In genomic region chr6:140645931-140646330, GRCm38 (mm10) we compare ENCODE assay signal across 27 mouse cellular contexts. TPM values are rescaled to one million over a fixed set of nuclear protein-coding genes. Genes with fewer than 3 reads are reported as not detected.
DNase-seq lines count a peak whose midpoint lies in the region; ATAC-seq and TF ChIP-seq lines count a peak whose summit lies in the region.
"Had no signal": no experiment of that assay in that cellular context is flagged by ENCODE, and none has a peak within 500 bp of the region (broad histone marks: within the 10 kb centered on the region; RNA-seq: fewer than 3 reads in every experiment).

No protein-coding gene starts in this region.

- H3K36me3 ChIP-seq in intestine, postnatal 0 days (ENCODE audit: control insufficient read depth, insufficient read depth) = peaks cover 60% of the 10 kb centered on the region
- H3K36me3 ChIP-seq in intestine, embryonic 16.5 days (ENCODE audit: control insufficient read depth, insufficient read depth, low read length) = peaks cover 21% of the 10 kb centered on the region; the same call in 1 of the 2 replicates
- no peaks in the 10 kb centered on the region for H3K36me3 ChIP-seq in lung, postnatal 0 days (ENCODE audit: insufficient read depth, low read length)

- no peaks in the 10 kb centered on the region for H3K4me1 ChIP-seq in intestine, postnatal 0 days (replicated peaks; ENCODE audit: control insufficient read depth, insufficient read depth, low read length)
- no peaks in the 10 kb centered on the region for H3K4me1 ChIP-seq in intestine, embryonic 16.5 days (ENCODE audit: control insufficient read depth, insufficient read depth, low read length)
- H3K4me1 ChIP-seq in lung, postnatal 0 days (ENCODE audit: insufficient read depth, low read depth, low read length) = no peaks in the 10 kb centered on the region
- H3K4me1 ChIP-seq: embryonic facial prominence, embryonic 10.5 days; forebrain, embryonic 15.5 days; heart, embryonic 15.5 days; hindbrain, embryonic 15.5 days; kidney, embryonic 15.5 days; limb, embryonic 15.5 days; lung, embryonic 15.5 days; midbrain, embryonic 10.5 days had no signal

- no peak overlapping the region for H3K4me3 ChIP-seq in intestine, postnatal 0 days (ENCODE audit: low read depth, low read length)
- H3K4me3 ChIP-seq in intestine, embryonic 16.5 days (ENCODE audit: low read length) = no peak overlapping the region
- H3K4me3 ChIP-seq in lung, postnatal 0 days (ENCODE audit: low read depth, low read length) = no peak overlapping the region
- H3K4me3 ChIP-seq: embryonic facial prominence, embryonic 10.5 days; forebrain, embryonic 15.5 days; heart, embryonic 15.5 days; hindbrain, embryonic 15.5 days; kidney, embryonic 15.5 days; limb, embryonic 15.5 days; lung, embryonic 15.5 days; midbrain, embryonic 10.5 days had no signal

- H3K27me3 ChIP-seq in intestine, postnatal 0 days (replicated peaks; ENCODE audit: control insufficient read depth, insufficient read depth, low read length) = no peaks in the 10 kb centered on the region
- H3K27me3 ChIP-seq in intestine, embryonic 16.5 days (replicated peaks; ENCODE audit: control insufficient read depth, insufficient read depth, low read length) = no peaks in the 10 kb centered on the region
- no peaks in the 10 kb centered on the region for H3K27me3 ChIP-seq in lung, postnatal 0 days (replicated peaks; ENCODE audit: insufficient read depth, low read length)
- H3K27me3 ChIP-seq: forebrain, embryonic 15.5 days; heart, embryonic 15.5 days; hindbrain, embryonic 15.5 days; kidney, embryonic 15.5 days; limb, embryonic 15.5 days; lung, embryonic 15.5 days had no signal

- H3K4me2 ChIP-seq in intestine, postnatal 0 days (replicated peaks; ENCODE audit: low read depth) = no peak overlapping the region
- H3K4me2 ChIP-seq in intestine, embryonic 16.5 days (ENCODE audit: low read depth, low read length) = no peak overlapping the region
- no peak overlapping the region for H3K4me2 ChIP-seq in lung, postnatal 0 days (replicated peaks; ENCODE audit: low read depth, low read length)
- H3K4me2 ChIP-seq: forebrain, embryonic 15.5 days; heart, embryonic 15.5 days; hindbrain, embryonic 15.5 days; kidney, embryonic 15.5 days; limb, embryonic 15.5 days; lung, embryonic 15.5 days had no signal

- DNase-seq in lung, postnatal 0 days (ENCODE audit: low spot score) = peak; percentile 46
- no peak for DNase-seq in lung, postnatal 4 days
- DNase-seq in NIH3T3 (ENCODE audit: low read depth) = peak; percentile 52
- DNase-seq in induced T-regulatory cell, adult 2 months (ENCODE audit: low read depth) = peak; percentile 25
- DNase-seq in retina, embryonic 14.5 days (ENCODE audit: low spot score) = no peak
- no peak for DNase-seq in cerebellum, postnatal 36 days
- DNase-seq: adrenal gland, postnatal 25 days; cerebellum, adult 9-10 months; gastrocnemius, postnatal 14 days; heart, postnatal 4 days; kidney, adult 11 months; left cerebral cortex, postnatal 4 days; right cerebral cortex, postnatal 14 days; spleen, adult 18-20 months; thymus, postnatal 25 days had no signal

- no peak overlapping the region for H3K9ac ChIP-seq in intestine, postnatal 0 days (ENCODE audit: low read depth, low read length)
- H3K9ac ChIP-seq in intestine, embryonic 16.5 days (ENCODE audit: low read depth, low read length) = no peak overlapping the region
- no peak overlapping the region for H3K9ac ChIP-seq in lung, postnatal 0 days (replicated peaks; ENCODE audit: low read depth)
- H3K9ac ChIP-seq: forebrain, embryonic 15.5 days; heart, embryonic 15.5 days; hindbrain, embryonic 15.5 days; kidney, embryonic 15.5 days; limb, embryonic 15.5 days; lung, embryonic 15.5 days had no signal

- peak; percentile 62 for TF ChIP-seq CTCF in intestine, postnatal 0 days (IDR thresholded peaks at IDR 0.05; ENCODE audit: low read depth)
- peak; percentile 69 for TF ChIP-seq CTCF in lung, postnatal 0 days (IDR thresholded peaks at IDR 0.05)

- no peak overlapping the region for H3K27ac ChIP-seq in intestine, postnatal 0 days (ENCODE audit: low read depth, low read length)
- H3K27ac ChIP-seq in intestine, embryonic 16.5 days (ENCODE audit: low read length) = no peak overlapping the region
- no peak overlapping the region for H3K27ac ChIP-seq in lung, postnatal 0 days (ENCODE audit: low read length)
- H3K27ac ChIP-seq: embryonic facial prominence, embryonic 10.5 days; forebrain, embryonic 15.5 days; heart, embryonic 15.5 days; hindbrain, embryonic 15.5 days; kidney, embryonic 15.5 days; limb, embryonic 15.5 days; lung, embryonic 15.5 days; midbrain, embryonic 10.5 days had no signal

- no peak for TF ChIP-seq EP300 in lung, postnatal 0 days (IDR thresholded peaks at IDR 0.05)

- H3K9me3 ChIP-seq in intestine, postnatal 0 days (ENCODE audit: control insufficient read depth) = no peaks in the 10 kb centered on the region
- no peaks in the 10 kb centered on the region for H3K9me3 ChIP-seq in intestine, embryonic 16.5 days (ENCODE audit: control insufficient read depth, low read length)
- no peaks in the 10 kb centered on the region for H3K9me3 ChIP-seq in lung, postnatal 0 days (ENCODE audit: low read length)
- H3K9me3 ChIP-seq: embryonic facial prominence, embryonic 10.5 days; forebrain, embryonic 15.5 days; G1E; heart, embryonic 15.5 days; hindbrain, embryonic 15.5 days; kidney, embryonic 15.5 days; limb, embryonic 15.5 days; lung, embryonic 15.5 days; midbrain, embryonic 10.5 days had no signal

- no peak for ATAC-seq in intestine, postnatal 0 days
- ATAC-seq in intestine, embryonic 16.5 days = no peak
- ATAC-seq in lung, postnatal 0 days = no peak
- ATAC-seq: activated CD4-positive, CD25-positive, alpha-beta regulatory T cell, adult 4 months; forebrain, embryonic 15.5 days had no signal

RNA-seq across cellular contexts. Expression of gene Aebp2, which starts 23.5 kb away (rescaled TPM):
- 8.2 and 9.5 TPM in 2 replicates for polyA plus RNA-seq in intestine, postnatal 0 days (2015; fragmentation: Nextera tagmentation; extraction: Ambion mirVana)
- polyA plus RNA-seq in intestine, embryonic 16.5 days (2015; fragmentation: Nextera tagmentation; extraction: Ambion mirVana) = 6.4 and 7.3 TPM in 2 replicates
- 7.6 and 9.9 TPM in 2 replicates for polyA plus RNA-seq in lung, postnatal 0 days (2015; fragmentation: Nextera tagmentation; extraction: Ambion mirVana)

Comparison
In these comparisons a context has a peak if more than half of its experiments do, and no peak if none do; other contexts are left out.
1. DNase-seq: peak in lung, postnatal 0 days (single experiment), NIH3T3 (single experiment) and induced T-regulatory cell, adult 2 months (single experiment); none in lung, postnatal 4 days (0 of 2), retina, embryonic 14.5 days (single experiment) and cerebellum, postnatal 36 days (0 of 2).